Mouse (Mus musculus): Measurements from ENCODE around the gene Pmp22. TPM values are rescaled to one million over a fixed set of nuclear protein-coding genes. Genes with fewer than 3 reads are reported as not detected.

Pmp22 gene
- 45.2 and 52.4 TPM in 2 replicates for polyA plus RNA-seq (2015; fragmentation: Nextera tagmentation; extraction: Ambion mirVana)

GRCm38 (mm10) chr11:63128784-63129183, at the start of gene Pmp22:
TSS of gene Pmp22 (plus strand) at chr11:63128982.
- no peak for ATAC-seq (ENCODE audit: low read depth)
- no peaks in the 10 kb centered on the region for H3K9me3 ChIP-seq
- H3K27me3 ChIP-seq = peaks cover 57% of the 10 kb centered on the region
- H3K4me2 ChIP-seq = no peak within 1 kb of the TSS
- H3K27ac ChIP-seq (replicated peaks) = no peak within 1 kb of the TSS
- 69% methylated on average over 2 of the region's 2 CpGs for WGBS
- H3K4me3 ChIP-seq = no peak within 1 kb of the TSS
- H3K4me1 ChIP-seq (replicated peaks) = peaks cover 42% of the 10 kb centered on the region
- H3K9ac ChIP-seq = no peak within 1 kb of the TSS
- H3K36me3 ChIP-seq = no peaks in the 10 kb centered on the region

- Histone ChIP-seq H3K4me2 (no peak overlapping the region), H3K9me3 (no peaks in the 10 kb centered on the region; the same call in 1 of the 2 replicates), H3K9ac (no peak overlapping the region), H3K27me3 (no peaks in the 10 kb centered on the region), H3K27ac (replicated peaks) (no peak overlapping the region), H3K4me1 (replicated peaks) (no peaks in the 10 kb centered on the region), H3K36me3 (no peaks in the 10 kb centered on the region), H3K4me3 (no peak overlapping the region)
- 87% methylated on average over 3 of the region's 3 CpGs for WGBS
- ATAC-seq (ENCODE audit: low read depth) = no peak
Observed at GRCm38 (mm10) chr11:63084536-63084935, 44.2 kb upstream of the Pmp22 start.

GRCm38 (mm10) chr11:63088672-63089071, 40.1 kb upstream of the Pmp22 start:
- no peak overlapping the region for H3K4me2 ChIP-seq
- WGBS = 88% methylated on average over 6 of the region's 6 CpGs
- no peak overlapping the region for H3K9ac ChIP-seq
- no peak overlapping the region for H3K27ac ChIP-seq (replicated peaks)
- no peaks in the 10 kb centered on the region for H3K4me1 ChIP-seq (replicated peaks)
- H3K36me3 ChIP-seq = no peaks in the 10 kb centered on the region
- no peak for ATAC-seq (ENCODE audit: low read depth)
- H3K27me3 ChIP-seq = no peaks in the 10 kb centered on the region
- H3K4me3 ChIP-seq = no peak overlapping the region
- no peaks in the 10 kb centered on the region; the same call in 1 of the 2 replicates for H3K9me3 ChIP-seq

- WGBS = 57% methylated on average over 4 of the region's 4 CpGs
- Histone ChIP-seq H3K4me3 (no peak overlapping the region), H3K27ac (replicated peaks) (no peak overlapping the region), H3K4me2 (no peak overlapping the region), H3K9ac (no peak overlapping the region), H3K9me3 (no peaks in the 10 kb centered on the region), H3K36me3 (no peaks in the 10 kb centered on the region), H3K27me3 (no peaks in the 10 kb centered on the region), H3K4me1 (replicated peaks) (no peaks in the 10 kb centered on the region)
- no peak for ATAC-seq (ENCODE audit: low read depth)
Observed at GRCm38 (mm10) chr11:63090210-63090609, 38.6 kb upstream of the Pmp22 start.

GRCm38 (mm10) chr11:63090986-63091385, 37.8 kb upstream of the Pmp22 start:
- H3K9me3 ChIP-seq = no peaks in the 10 kb centered on the region
- no peak for ATAC-seq (ENCODE audit: low read depth)
- no peak overlapping the region for H3K27ac ChIP-seq (replicated peaks)
- no peaks in the 10 kb centered on the region for H3K4me1 ChIP-seq (replicated peaks)
- WGBS = 92% methylated on average over 6 of the region's 6 CpGs
- no peak overlapping the region for H3K4me3 ChIP-seq
- no peaks in the 10 kb centered on the region for H3K27me3 ChIP-seq
- H3K36me3 ChIP-seq = no peaks in the 10 kb centered on the region
- no peak overlapping the region for H3K4me2 ChIP-seq
- no peak overlapping the region for H3K9ac ChIP-seq

GRCm38 (mm10) chr11:63092271-63092670, 36.5 kb upstream of the Pmp22 start:
- Histone ChIP-seq H3K4me2 (no peak overlapping the region), H3K4me1 (replicated peaks) (no peaks in the 10 kb centered on the region), H3K36me3 (no peaks in the 10 kb centered on the region), H3K4me3 (no peak overlapping the region), H3K9me3 (no peaks in the 10 kb centered on the region), H3K9ac (no peak overlapping the region), H3K27ac (replicated peaks) (no peak overlapping the region), H3K27me3 (no peaks in the 10 kb centered on the region)
- ATAC-seq (ENCODE audit: low read depth) = no peak
- 72% methylated on average over 5 of the region's 5 CpGs for WGBS

- 83% methylated on average over 5 of the region's 5 CpGs for WGBS
- Histone ChIP-seq H3K9me3 (no peaks in the 10 kb centered on the region), H3K4me3 (no peak overlapping the region), H3K4me2 (no peak overlapping the region), H3K4me1 (replicated peaks) (no peaks in the 10 kb centered on the region), H3K27ac (replicated peaks) (no peak overlapping the region), H3K9ac (no peak overlapping the region), H3K36me3 (no peaks in the 10 kb centered on the region), H3K27me3 (no peaks in the 10 kb centered on the region)
- no peak for ATAC-seq (ENCODE audit: low read depth)
Observed at GRCm38 (mm10) chr11:63093601-63094000, 35.2 kb upstream of the Pmp22 start.

- Histone ChIP-seq H3K27ac (replicated peaks) (no peak overlapping the region), H3K9me3 (no peaks in the 10 kb centered on the region), H3K36me3 (no peaks in the 10 kb centered on the region), H3K4me1 (replicated peaks) (no peaks in the 10 kb centered on the region), H3K4me2 (no peak overlapping the region), H3K27me3 (no peaks in the 10 kb centered on the region), H3K9ac (no peak overlapping the region), H3K4me3 (no peak overlapping the region)
- no peak for ATAC-seq (ENCODE audit: low read depth)
- WGBS = 89% methylated on average over 8 of the region's 8 CpGs
Observed at GRCm38 (mm10) chr11:63094496-63094895, 34.3 kb upstream of the Pmp22 start.

GRCm38 (mm10) chr11:63098016-63098415, 30.8 kb upstream of the Pmp22 start:
- H3K27ac ChIP-seq (replicated peaks) = no peak overlapping the region
- no peak overlapping the region for H3K9ac ChIP-seq
- no peaks in the 10 kb centered on the region for H3K4me1 ChIP-seq (replicated peaks)
- ATAC-seq (ENCODE audit: low read depth) = no peak
- no peak overlapping the region for H3K4me3 ChIP-seq
- WGBS = 80% methylated on average over 3 of the region's 3 CpGs
- no peaks in the 10 kb centered on the region for H3K9me3 ChIP-seq
- H3K36me3 ChIP-seq = no peaks in the 10 kb centered on the region
- no peaks in the 10 kb centered on the region for H3K27me3 ChIP-seq
- no peak overlapping the region for H3K4me2 ChIP-seq

- Histone ChIP-seq H3K9me3 (no peaks in the 10 kb centered on the region), H3K4me1 (replicated peaks) (no peaks in the 10 kb centered on the region), H3K4me2 (no peak overlapping the region), H3K4me3 (no peak overlapping the region), H3K27ac (replicated peaks) (no peak overlapping the region), H3K36me3 (no peaks in the 10 kb centered on the region), H3K27me3 (no peaks in the 10 kb centered on the region), H3K9ac (no peak overlapping the region)
- ATAC-seq (ENCODE audit: low read depth) = no peak
- WGBS = 76% methylated on average over 3 of the region's 3 CpGs
Observed at GRCm38 (mm10) chr11:63099390-63099789, 29.4 kb upstream of the Pmp22 start.

GRCm38 (mm10) chr11:63103256-63103655, 25.5 kb upstream of the Pmp22 start:
- Histone ChIP-seq H3K4me2 (no peak overlapping the region), H3K4me1 (replicated peaks) (no peaks in the 10 kb centered on the region), H3K9me3 (no peaks in the 10 kb centered on the region), H3K36me3 (no peaks in the 10 kb centered on the region), H3K27ac (replicated peaks) (no peak overlapping the region), H3K4me3 (no peak overlapping the region), H3K27me3 (no peaks in the 10 kb centered on the region), H3K9ac (no peak overlapping the region)
- 84% methylated on average over 7 of the region's 7 CpGs for WGBS
- no peak for ATAC-seq (ENCODE audit: low read depth)

- H3K4me1 ChIP-seq (replicated peaks) = no peaks in the 10 kb centered on the region
- WGBS = 97% methylated on average over 2 of the region's 2 CpGs
- no peak overlapping the region for H3K27ac ChIP-seq (replicated peaks)
- no peaks in the 10 kb centered on the region for H3K27me3 ChIP-seq
- H3K9ac ChIP-seq = no peak overlapping the region
- H3K4me2 ChIP-seq = no peak overlapping the region
- no peak for ATAC-seq (ENCODE audit: low read depth)
- H3K4me3 ChIP-seq = no peak overlapping the region
- H3K36me3 ChIP-seq = no peaks in the 10 kb centered on the region
- H3K9me3 ChIP-seq = no peaks in the 10 kb centered on the region
Observed at GRCm38 (mm10) chr11:63104026-63104425, 24.8 kb upstream of the Pmp22 start.

- WGBS = 50% methylated on average over 1 of the region's 1 CpGs
- no peaks in the 10 kb centered on the region for H3K36me3 ChIP-seq
- no peaks in the 10 kb centered on the region for H3K9me3 ChIP-seq
- H3K27ac ChIP-seq (replicated peaks) = no peak overlapping the region
- ATAC-seq (ENCODE audit: low read depth) = no peak
- no peak overlapping the region for H3K4me3 ChIP-seq
- no peaks in the 10 kb centered on the region for H3K27me3 ChIP-seq
- H3K4me1 ChIP-seq (replicated peaks) = no peaks in the 10 kb centered on the region
- no peak overlapping the region for H3K4me2 ChIP-seq
- no peak overlapping the region for H3K9ac ChIP-seq
Observed at GRCm38 (mm10) chr11:63109230-63109775, 19.5 kb upstream of the Pmp22 start.
